Mouse (Mus musculus) urinary bladder, postnatal 4 days (tissue): Measurements from ENCODE around the gene Coro2b.

ENCODE experiments used
- DNase-seq, 2 experiments: peaks; one replicate each; pipeline ENCODE4 v3.0.0; 2021 to 2022; ENCODE audit warnings: low spot score in 2 of 2

Gene Coro2b

GRCm38 (mm10) chr9:62536655-62537631 is at the start of gene Coro2b:
Coro2b (minus strand) TSS chr9:62537044.
- peak; percentile 44 to 69 for DNase-seq

GRCm38 (mm10) chr9:62577558-62577957 is 40.7 kb upstream of the Coro2b start:
- DNase-seq, result peak; percentile 14 to 40

- peak in 1 of 2 experiments; percentile 47 for DNase-seq
Measured at GRCm38 (mm10) chr9:62569121-62569520, 32.3 kb upstream of the Coro2b start.

GRCm38 (mm10) chr9:62567818-62568217 is 31.0 kb upstream of the Coro2b start:
- DNase-seq, result no peak

- peak in 1 of 2 experiments; percentile 50 for DNase-seq
Measured at GRCm38 (mm10) chr9:62562236-62562635, 25.4 kb upstream of the Coro2b start.

GRCm38 (mm10) chr9:62560432-62560831 is 23.6 kb upstream of the Coro2b start:
- DNase-seq, result peak in 1 of 2 experiments; percentile 41

- DNase-seq, result peak; percentile 68 to 72
Measured at GRCm38 (mm10) chr9:62560006-62560405, 23.2 kb upstream of the Coro2b start.

- no peak for DNase-seq
Measured at GRCm38 (mm10) chr9:62559446-62559845, 22.6 kb upstream of the Coro2b start.

GRCm38 (mm10) chr9:62558058-62558457 is 21.2 kb upstream of the Coro2b start:
- DNase-seq, result peak in 1 of 2 experiments; percentile 52

- DNase-seq, result peak in 1 of 2 experiments; percentile 51
Measured at GRCm38 (mm10) chr9:62556748-62557147, 19.9 kb upstream of the Coro2b start.

GRCm38 (mm10) chr9:62555258-62555856 is 18.5 kb upstream of the Coro2b start:
- DNase-seq, result no peak

GRCm38 (mm10) chr9:62554606-62555005 is 17.8 kb upstream of the Coro2b start:
- DNase-seq, result no peak

GRCm38 (mm10) chr9:62553366-62553940 is 16.6 kb upstream of the Coro2b start:
- peak in 1 of 2 experiments; percentile 73 for DNase-seq

GRCm38 (mm10) chr9:62551531-62551930 is 14.7 kb upstream of the Coro2b start:
- no peak for DNase-seq

GRCm38 (mm10) chr9:62550661-62551093 is 13.8 kb upstream of the Coro2b start:
- peak in 1 of 2 experiments; percentile 51 for DNase-seq

GRCm38 (mm10) chr9:62549809-62550208 is 13.0 kb upstream of the Coro2b start:
- peak; percentile 81 to 90 for DNase-seq

GRCm38 (mm10) chr9:62547476-62547875 is 10.6 kb upstream of the Coro2b start:
- DNase-seq, result no peak

- DNase-seq, result no peak
Measured at GRCm38 (mm10) chr9:62544856-62545255, 8.0 kb upstream of the Coro2b start.

- DNase-seq, result no peak
Measured at GRCm38 (mm10) chr9:62543878-62544277, 7.0 kb upstream of the Coro2b start.

GRCm38 (mm10) chr9:62541606-62542005 is 4.8 kb upstream of the Coro2b start:
- DNase-seq, result no peak

- no peak for DNase-seq
Measured at GRCm38 (mm10) chr9:62541182-62541581, 4.3 kb upstream of the Coro2b start.

- DNase-seq, result no peak
Measured at GRCm38 (mm10) chr9:62540736-62541135, 3.9 kb upstream of the Coro2b start.
